Mouse (Mus musculus): ENCODE results near the gene Trib2.

The Trib2 gene

DNA sequence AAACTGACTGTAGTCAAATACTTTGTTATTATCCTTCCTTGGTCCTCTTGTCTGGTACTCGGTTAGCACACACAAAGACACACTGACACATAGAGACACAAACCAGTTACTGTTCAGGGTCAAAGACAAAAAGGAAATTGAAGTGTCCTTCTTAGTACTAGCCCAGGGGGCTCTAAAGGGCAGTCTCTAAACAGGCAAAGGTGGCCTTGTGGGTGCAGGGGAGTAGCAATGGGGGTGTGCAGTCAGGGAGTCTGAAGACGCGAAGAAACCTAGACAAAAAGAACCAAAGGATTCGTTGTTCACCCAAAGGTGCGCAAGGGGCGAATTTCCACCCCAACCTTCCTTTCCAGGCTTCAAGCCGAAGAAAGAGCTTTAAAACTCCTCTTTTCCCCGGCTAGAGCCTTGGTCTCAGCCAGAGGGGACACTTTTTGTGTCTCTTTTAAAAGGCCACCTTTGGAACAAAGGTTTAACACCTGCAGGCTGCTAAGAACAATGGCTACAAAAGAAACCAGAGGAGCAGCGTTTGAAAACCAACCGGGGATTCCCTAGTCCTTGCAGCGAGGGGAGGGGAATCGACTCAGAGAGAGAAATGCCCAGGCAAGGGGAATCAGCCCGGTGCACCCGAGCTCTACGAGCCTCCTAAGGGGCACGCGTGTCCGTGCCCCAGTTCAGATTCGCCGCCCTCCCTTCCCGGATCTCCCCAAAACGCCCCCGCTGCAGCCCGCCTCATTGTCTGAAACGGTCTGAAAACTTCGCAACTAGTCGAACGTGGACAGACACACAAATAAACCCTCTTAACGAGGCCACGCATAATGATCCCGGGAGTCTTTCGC is 2.3 kb downstream of the Trib2 start:
- no peak for DNase-seq (ENCODE audit: low spot score in 2 of 2)

DNA sequence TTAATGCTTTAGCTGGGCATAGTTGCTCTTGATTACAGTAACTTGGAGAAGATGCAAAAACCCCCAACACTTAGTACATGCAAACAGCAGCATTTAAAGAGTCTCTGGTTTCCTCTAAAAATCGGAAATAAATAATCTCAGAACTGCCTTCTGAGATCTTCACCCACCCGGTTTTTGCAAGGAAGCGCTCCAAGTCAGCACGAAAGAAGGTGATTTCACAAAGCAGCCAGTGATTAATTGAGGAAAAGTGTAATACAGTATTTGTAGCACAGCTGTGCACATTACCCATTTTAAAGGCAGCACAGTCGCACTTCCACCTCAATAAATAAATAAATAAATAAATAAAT is 2.9 kb downstream of the Trib2 start:
- DNase-seq (ENCODE audit: low spot score in 2 of 2): no peak

- DNase-seq (ENCODE audit: low spot score in 2 of 2): no peak
Measured at GRCm38 (mm10) chr12:15813133-15813818, 3.4 kb downstream of the Trib2 start.

DNA sequence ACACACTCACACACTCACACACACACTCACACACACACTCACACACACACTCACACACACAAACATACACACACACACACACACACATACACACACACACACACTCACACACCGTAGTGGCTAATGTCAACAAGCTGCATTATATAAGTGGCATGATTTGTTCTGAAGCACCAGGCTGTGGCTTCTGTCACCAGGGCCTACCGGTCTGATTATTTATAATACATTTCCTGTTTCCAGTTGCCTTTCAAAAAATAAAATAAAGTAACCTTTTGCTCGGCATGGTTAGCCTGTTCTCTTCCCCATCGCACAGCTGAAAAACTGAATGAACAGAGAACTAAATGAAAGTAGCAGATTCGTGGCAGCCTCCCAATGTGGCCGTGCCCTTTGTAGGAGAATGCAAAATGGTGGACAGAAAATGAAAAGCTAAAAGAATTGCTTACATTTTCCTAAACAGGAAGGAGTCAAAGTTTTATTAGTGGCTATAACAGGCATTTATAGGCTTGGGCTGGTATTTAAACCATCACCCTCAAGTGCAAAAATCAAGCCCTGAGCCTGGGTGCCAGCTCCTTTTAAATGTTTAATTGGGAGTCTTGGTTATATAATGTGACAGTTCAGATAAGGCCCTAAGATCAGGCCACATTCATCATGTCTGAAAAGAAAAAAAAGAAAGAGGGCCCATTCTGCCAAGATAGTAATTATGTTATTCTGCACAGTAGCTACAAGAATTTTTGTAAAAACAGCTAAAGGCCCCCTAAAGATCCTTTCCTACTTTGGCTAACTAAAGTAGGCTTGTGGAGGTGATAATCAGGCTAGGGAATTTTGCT is 4.4 kb downstream of the Trib2 start:
- no peak for DNase-seq (ENCODE audit: low spot score in 2 of 2)

DNA sequence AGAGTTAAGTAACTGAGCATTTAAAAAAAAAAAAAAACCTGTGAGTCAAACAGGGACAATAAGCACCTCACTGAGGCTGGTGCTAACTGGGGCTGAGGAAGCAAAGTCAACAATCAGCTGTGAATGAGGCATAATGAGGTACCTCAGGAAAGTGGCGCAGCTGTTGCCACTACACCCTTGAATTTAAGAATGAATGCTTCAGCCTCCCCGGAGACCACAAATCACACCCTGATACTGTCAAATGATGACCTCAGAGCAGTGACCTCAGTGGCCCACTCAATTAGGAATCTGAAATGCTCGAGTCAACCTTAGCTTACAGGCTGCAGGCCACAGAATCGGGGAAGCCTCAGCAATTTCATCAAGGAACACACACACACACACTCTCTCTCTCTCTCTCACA is 5.0 kb downstream of the Trib2 start:
- no peak for DNase-seq (ENCODE audit: low spot score in 2 of 2)

- no peak for DNase-seq (ENCODE audit: low spot score in 2 of 2)
Measured at GRCm38 (mm10) chr12:15810926-15811325, 5.8 kb downstream of the Trib2 start.

- no peak for DNase-seq (ENCODE audit: low spot score in 2 of 2)
Measured at GRCm38 (mm10) chr12:15809657-15810056, 7.1 kb downstream of the Trib2 start.

- no peak for DNase-seq (ENCODE audit: low spot score in 2 of 2)
Measured at GRCm38 (mm10) chr12:15809249-15809648, 7.5 kb downstream of the Trib2 start.

- DNase-seq (ENCODE audit: low spot score in 2 of 2): no peak
Measured at GRCm38 (mm10) chr12:15808186-15808800, 8.4 kb downstream of the Trib2 start.

DNA sequence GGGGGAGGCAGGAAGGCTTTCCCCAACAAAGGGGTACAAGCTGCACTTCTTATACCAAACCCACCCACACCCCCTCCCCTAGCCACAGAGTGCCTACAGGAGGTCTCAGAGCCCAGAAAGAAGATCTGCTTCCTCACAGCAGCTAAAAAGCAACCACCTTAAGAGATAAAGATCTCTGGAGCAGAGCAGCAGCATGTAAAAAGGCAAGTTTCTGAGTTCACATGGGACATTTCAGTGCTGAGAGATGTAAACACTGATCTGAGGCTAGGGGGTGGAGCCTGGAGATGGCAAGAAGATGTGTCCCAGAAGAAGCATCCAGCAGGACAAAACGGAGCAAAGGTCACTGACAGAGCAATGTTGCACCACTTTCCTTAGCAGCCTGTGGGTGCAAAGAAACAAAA is 11.8 kb downstream of the Trib2 start:
- DNase-seq (ENCODE audit: low spot score in 2 of 2): peak in 1 of 2 experiments; percentile 15

DNA sequence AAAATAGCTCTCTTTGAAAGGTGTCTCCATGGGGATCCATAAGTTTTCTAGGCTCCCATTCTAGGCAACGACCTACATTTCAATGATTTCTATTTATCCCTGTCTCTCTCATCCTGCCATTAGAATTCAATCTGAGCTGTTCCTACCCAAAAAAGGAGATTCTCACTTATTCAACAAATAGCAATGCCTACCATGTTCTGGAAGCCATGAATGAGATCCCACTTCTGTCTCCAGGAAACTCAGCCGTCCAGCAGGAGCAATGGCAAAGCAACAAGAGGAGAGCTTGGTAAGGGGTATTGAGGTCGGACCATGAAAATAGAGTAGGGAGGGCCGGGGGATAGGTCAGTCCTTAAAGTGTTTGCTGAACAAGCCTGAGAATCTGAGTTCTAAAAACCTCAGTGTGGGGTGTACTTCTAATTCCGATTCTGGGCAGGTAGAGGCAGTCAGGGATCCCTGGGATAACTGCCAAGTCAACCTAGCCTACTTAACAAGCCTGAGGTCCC is 12.7 kb downstream of the Trib2 start:
- no peak for DNase-seq (ENCODE audit: low spot score in 2 of 2)

DNA sequence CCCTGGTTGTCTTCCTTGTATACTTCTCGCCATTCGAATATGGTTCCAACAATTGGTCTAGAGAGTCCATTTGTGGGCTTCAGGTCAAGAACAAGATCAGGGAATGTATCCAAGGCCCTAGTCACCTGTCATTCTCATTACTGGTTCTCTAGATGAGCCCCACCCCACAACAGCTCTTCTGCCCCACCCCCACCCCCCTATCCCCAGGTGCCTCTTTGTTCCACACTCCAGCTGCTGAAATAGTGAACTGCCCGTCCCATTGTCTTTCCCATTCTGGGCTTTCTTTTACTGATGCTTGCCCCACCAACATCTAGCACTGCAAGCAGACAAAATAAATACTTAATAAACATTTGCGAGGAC is 15.2 kb downstream of the Trib2 start:
- no peak for DNase-seq (ENCODE audit: low spot score in 2 of 2)

DNA sequence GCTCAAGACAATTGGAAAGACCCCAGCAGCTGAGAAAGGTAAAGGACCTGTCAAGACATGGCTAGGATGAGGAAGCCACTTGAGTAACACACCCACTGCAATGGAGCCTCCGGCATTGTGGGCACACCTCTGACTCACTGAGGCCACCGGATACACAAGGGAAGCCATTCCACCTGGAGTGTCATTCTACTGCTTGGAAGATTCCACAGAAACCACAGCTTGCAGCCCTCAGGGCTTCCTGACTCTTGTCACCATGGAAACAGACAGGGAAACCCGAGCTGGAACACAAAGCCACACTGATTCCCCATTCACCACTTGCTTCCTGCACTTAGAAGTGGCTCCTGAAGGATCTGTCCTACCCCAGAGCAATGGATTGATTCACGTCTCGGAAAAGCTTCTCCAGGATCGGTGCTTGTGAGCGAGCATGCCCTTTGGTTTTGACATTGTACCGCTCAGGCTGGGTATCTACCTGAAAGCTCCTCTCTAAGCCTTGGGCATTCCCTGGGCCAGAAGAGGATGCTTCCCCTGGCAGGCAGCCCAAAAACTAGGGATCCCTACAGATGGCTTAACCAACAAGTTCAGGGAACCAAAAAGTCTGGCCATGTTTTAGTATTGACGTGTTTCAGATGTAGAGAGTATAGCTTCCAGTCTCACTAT is 15.7 kb downstream of the Trib2 start:
- no peak for DNase-seq (ENCODE audit: low spot score in 2 of 2)

DNA sequence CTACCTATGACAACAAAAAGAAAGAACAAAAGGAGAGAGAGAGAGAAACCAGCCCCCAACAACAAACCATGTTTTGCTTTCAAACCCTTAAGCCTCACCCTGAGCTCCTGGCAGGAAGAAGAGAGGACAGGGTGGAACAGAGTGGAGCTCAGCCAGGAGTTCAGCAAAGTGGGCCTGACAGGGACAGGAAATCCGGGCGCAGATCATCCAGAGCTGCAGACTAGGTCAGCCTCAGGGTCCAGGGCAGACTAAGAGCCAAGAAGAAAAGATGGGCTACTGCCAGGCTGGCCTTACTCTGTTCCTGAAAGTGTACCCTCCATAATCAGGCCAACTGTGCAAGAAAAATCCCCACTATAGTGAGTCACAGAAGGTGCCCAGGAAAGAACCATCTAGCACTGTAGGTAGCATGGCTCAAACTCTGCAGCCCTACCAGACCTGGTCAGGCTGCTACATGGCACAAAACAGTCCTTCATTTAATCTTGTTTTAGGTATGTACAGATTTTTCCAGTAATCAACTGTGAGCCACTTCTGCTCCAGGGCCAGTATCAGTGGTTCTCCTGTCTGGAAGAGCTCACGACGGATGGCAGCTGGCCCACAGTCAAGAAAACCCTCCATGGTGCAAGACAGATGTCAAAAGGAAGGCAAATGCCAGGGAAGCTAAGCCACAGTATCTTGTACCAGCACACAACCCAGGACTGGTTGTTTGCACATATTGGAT is 16.4 kb downstream of the Trib2 start:
- DNase-seq (ENCODE audit: low spot score in 2 of 2): no peak

- DNase-seq (ENCODE audit: low spot score in 2 of 2): no peak
Measured at GRCm38 (mm10) chr12:15798019-15798418, 18.7 kb downstream of the Trib2 start.

DNA sequence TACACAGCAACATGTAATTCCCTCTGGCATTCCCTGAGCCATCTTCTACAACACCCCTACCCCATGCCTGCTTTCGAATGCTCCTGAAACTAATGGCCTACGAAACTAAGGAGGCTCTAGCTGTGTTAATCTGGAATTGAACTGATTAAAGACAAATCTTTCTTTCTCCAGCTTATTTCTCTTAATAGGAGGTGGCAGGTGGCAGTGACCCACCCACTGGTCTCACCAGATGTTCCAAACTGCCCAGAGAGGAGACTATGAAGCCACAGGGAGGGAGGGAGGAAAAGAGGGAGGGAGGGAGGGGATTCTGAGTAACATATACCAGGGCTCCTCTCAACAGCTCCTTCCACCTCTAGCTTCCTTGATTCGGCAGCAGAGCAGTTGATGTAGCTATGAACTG is 20.8 kb downstream of the Trib2 start:
- DNase-seq (ENCODE audit: low spot score in 2 of 2): no peak

- no peak for DNase-seq (ENCODE audit: low spot score in 2 of 2)
Measured at GRCm38 (mm10) chr12:15793336-15793735, 23.4 kb downstream of the Trib2 start.

- no peak for DNase-seq (ENCODE audit: low spot score in 2 of 2)
Measured at GRCm38 (mm10) chr12:15790181-15790580, 26.5 kb downstream of the Trib2 start.

DNA sequence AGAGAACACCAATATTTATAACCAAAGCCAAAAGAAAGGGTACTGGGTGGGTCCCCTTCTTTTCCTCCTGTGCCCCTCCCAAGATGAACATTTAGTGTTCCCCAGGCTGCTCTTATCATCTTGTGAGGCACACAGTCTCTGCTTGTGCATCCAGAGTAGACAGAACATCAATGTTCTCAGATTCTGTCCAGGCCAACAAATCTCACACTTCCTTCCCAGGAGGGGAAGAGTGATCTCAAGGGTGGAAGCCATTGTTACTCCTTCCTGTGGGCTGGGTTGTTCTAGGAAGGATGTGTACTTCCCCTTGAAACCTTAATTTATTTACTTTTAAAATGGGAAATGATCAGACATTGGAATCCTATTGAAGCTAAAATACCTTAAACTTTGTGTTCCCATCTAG is 39.7 kb downstream of the Trib2 start:
- no peak for DNase-seq (ENCODE audit: low spot score in 2 of 2)

- DNase-seq (ENCODE audit: low spot score in 2 of 2): no peak
Measured at GRCm38 (mm10) chr12:15771686-15772085, 45.0 kb downstream of the Trib2 start.

DNA sequence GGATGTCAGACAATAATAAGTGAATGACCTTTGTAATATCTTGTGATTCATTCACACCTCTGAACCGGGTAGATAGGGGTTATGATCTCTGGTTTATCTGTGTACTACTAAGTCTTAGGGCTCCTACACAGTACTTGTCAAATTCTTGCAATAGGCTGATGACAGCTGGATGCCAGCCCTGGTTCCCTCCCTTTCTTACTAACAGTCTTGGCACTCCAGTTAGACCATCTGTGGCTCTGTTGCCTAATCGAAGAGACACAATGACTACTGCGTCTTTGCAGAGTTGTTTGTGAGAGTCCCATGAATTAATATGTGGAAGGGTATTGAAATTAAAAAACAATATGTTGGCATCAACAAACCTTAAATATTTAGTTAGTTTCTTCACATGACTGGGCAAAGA is 48.2 kb downstream of the Trib2 start:
- peak in 1 of 2 experiments; percentile 36 for DNase-seq (ENCODE audit: low spot score in 2 of 2)
